Mouse (Mus musculus) liver, adult 2 months (tissue): ENCODE data around the gene Fam173a.

Experiments used
- CTCF ChIP-seq: fragments of 200-500 bp; IDR thresholded peaks from 2 replicates; pipeline ENCODE4 v1.5.1; 2011; ENCODE audit warnings: low read depth, low read length, control low read depth
- POLR2A ChIP-seq: fragments of 200-500 bp; IDR thresholded peaks from 2 replicates; pipeline ENCODE4 v1.6.1; 2011; ENCODE audit warnings: low read length, control low read depth; ENCODE audit not compliant: insufficient read depth; ENCODE audit errors: extremely low read depth

DNA sequence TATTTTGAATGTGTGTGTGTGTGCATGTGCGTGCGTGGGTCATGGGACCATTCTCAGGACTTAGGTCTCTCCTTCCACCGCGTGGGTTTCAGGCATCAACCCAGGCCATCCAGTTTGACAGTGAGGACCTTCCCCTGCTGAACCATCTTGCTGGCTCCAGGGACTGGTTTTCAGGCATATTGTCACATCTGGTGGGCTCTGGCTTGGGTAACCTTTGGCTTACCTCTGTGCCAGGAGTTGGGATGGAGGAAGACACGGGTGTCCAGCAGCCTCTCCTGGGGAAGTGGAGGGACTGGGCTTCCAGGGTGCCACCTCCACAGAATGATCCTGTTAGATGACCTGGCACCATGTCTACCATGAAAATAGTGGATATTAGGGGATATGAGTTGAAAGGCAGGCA is 14.8 kb downstream of the Fam173a start:
- TF ChIP-seq CTCF, result no peak
- no peak for TF ChIP-seq POLR2A
